Mouse (Mus musculus) kidney, embryonic 14.5 days (tissue): ENCODE measurements around the gene Wdr66. TPM values are rescaled to one million over a fixed set of nuclear protein-coding genes. Genes with fewer than 3 reads are reported as not detected.

ENCODE experiments used
- ATAC-seq: fragments of 200-750 bp; cut with Nextera tagmentation; 2 replicates; pipeline ENCODE4 v1.8.0; 2017; ENCODE audit warnings: moderate number of reproducible peaks, mild to moderate bottlenecking, moderate TSS enrichment, moderate library complexity; ENCODE audit not compliant: low FRiP score, low TSS enrichment
- H3K27ac ChIP-seq: fragments of 300-500 bp; sonication (generic); 2 replicates; pipeline ENCODE4 v1.5.1; 2014; ENCODE audit warnings: low read depth, mild to moderate bottlenecking, low read length, moderate library complexity, mixed read lengths
- H3K27me3 ChIP-seq: fragments of 300-500 bp; sonication (generic); 2 replicates; pipeline ENCODE4 v1.6.1; 2014; ENCODE audit warnings: mild to moderate bottlenecking, low read length; ENCODE audit not compliant: control insufficient read depth, insufficient read depth
- H3K36me3 ChIP-seq: fragments of 300-500 bp; sonication (generic); 2 replicates; pipeline ENCODE4 v1.6.1; 2014; ENCODE audit warnings: low read length, mixed read lengths; ENCODE audit not compliant: control insufficient read depth, insufficient read depth
- H3K4me1 ChIP-seq: fragments of 300-500 bp; sonication (generic); 2 replicates; pipeline ENCODE4 v1.6.1; 2014; ENCODE audit warnings: low read length, mixed read lengths; ENCODE audit not compliant: control insufficient read depth, insufficient read depth
- H3K4me2 ChIP-seq: fragments of 300-500 bp; sonication (generic); replicated peaks from 2 replicates; pipeline ENCODE4 v1.6.1; 2014; ENCODE audit warnings: low read depth, mild to moderate bottlenecking, low read length
- H3K4me3 ChIP-seq: fragments of 300-500 bp; sonication (generic); 2 replicates; pipeline ENCODE4 v1.5.1; 2014; ENCODE audit warnings: mild to moderate bottlenecking, low read length
- H3K9ac ChIP-seq: fragments of 300-500 bp; sonication (generic); 2 replicates; pipeline ENCODE4 v1.6.1; 2014; ENCODE audit warnings: low read depth, mild to moderate bottlenecking, low read length, moderate library complexity
- H3K9me3 ChIP-seq: fragments of 300-500 bp; sonication (generic); 2 replicates; pipeline ENCODE4 v1.6.1; 2016; ENCODE audit warnings: low read length; ENCODE audit not compliant: control insufficient read depth
- WGBS: fragments of 180-500 bp; shearing (Covaris S2); extraction: QIAGEN DNeasy Blood & Tissue Kit; methylation state at CpG from one replicate; pipeline ENCODE4 v1.1.7; 2014; 5-methylcytosine and 5-hydroxymethylcytosine counted together
- polyA plus RNA-seq: library from polyadenylated mRNA; unstranded; fragments of >200 nt; fragmentation: Nextera tagmentation; extraction: Ambion mirVana; gene quantifications from 2 replicates; pipeline ENCODE4 v1.2.1, GENCODE M21; 2014

The Wdr66 gene
- polyA plus RNA-seq, 1 experiment from 2014 or later: 2.7 TPM

DNA sequence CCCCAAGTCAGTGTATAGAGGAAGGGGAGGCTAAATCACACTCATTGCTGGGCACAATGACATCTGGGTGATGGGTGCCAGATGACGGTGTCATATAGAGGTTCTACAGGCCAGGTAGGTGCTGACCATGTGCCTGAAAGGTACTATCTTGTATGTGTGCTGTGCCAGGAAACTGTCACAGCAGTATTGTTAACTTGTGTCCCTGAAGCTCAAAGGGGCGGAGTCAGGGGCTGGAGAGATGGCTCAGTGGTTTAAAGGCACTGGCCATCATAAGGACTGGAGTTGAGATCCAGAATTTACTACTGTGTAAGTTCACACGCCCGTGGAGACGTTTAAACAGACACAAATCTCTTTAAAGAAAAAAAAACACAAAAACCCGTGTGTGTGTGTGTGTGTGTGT lies 22.6 kb upstream of the Wdr66 start:
- Histone ChIP-seq H3K9ac (no peak overlapping the region; the same call in 1 of the 2 replicates), H3K4me3 (no peak overlapping the region), H3K27ac (no peak overlapping the region), H3K27me3 (no peaks in the 10 kb centered on the region), H3K4me2 (0 out of 2 replicates have a peak overlapping the region, but pooled peaks have one; percentile 16), H3K4me1 (peaks cover 5% of the 10 kb centered on the region), H3K36me3 (no peaks in the 10 kb centered on the region; the same call in 1 of the 2 replicates), H3K9me3 (no peaks in the 10 kb centered on the region)
- 77% methylated on average over 6 of the region's 6 CpGs for WGBS
- no peak; the same call in 1 of the 2 replicates for ATAC-seq

DNA sequence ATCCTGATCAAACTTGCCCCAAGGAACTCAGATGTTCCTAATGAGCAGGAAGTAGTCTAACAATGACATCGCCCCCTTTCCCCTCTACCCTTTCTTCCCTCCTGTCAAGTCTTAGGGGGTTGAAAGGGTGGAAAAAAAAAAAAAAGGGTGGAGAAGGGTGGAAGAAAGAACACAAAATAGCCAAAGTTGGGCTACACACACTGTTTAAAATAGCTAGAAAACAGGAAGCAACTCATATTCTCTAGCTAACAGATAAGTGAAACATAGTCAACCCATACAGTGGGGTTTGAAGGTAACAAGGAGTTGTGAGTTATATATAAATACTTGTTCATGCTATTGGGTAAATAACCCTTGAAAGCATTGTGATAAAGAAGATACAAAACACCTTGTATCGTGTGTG lies 19.7 kb upstream of the Wdr66 start:
- 97% methylated on average over 2 of the region's 2 CpGs for WGBS
- Histone ChIP-seq H3K27me3 (no peaks in the 10 kb centered on the region), H3K36me3 (peaks cover 9% of the 10 kb centered on the region; the same call in 1 of the 2 replicates), H3K4me3 (no peak overlapping the region), H3K9ac (no peak overlapping the region), H3K4me2 (no peak overlapping the region), H3K9me3 (no peaks in the 10 kb centered on the region), H3K27ac (no peak overlapping the region), H3K4me1 (peaks cover 5% of the 10 kb centered on the region)
- ATAC-seq: no peak

DNA sequence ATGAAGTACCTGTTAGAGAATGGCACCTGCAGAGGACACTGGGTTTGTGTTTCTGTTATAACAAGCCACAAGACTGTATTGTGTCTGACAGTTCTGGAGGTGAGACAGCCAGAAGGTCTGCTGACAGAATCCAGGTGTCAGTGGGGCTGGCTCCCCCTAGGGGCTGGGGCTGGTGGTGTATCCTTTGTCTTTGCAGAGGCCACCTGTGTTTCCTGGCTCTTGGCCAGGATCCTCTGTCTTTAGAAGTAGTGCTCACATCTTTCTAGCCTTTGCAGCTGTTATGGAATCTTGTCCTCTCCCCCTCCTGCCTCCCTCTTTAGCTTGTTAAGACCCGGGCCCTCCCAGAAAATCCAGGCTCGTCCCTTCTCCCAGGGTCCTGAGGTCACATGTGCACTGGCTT lies 16.2 kb upstream of the Wdr66 start:
- no peak overlapping the region for H3K9ac ChIP-seq
- H3K4me3 ChIP-seq: no peak overlapping the region
- no peaks in the 10 kb centered on the region for H3K4me1 ChIP-seq
- no peaks in the 10 kb centered on the region for H3K9me3 ChIP-seq
- H3K4me2 ChIP-seq: no peak overlapping the region
- peaks cover 30% of the 10 kb centered on the region for H3K36me3 ChIP-seq
- no peak overlapping the region for H3K27ac ChIP-seq
- ATAC-seq: 0 out of 2 replicates have a peak, but pooled peaks have one; percentile 28
- H3K27me3 ChIP-seq: no peaks in the 10 kb centered on the region
- 28% methylated on average over 2 of the region's 2 CpGs for WGBS

DNA sequence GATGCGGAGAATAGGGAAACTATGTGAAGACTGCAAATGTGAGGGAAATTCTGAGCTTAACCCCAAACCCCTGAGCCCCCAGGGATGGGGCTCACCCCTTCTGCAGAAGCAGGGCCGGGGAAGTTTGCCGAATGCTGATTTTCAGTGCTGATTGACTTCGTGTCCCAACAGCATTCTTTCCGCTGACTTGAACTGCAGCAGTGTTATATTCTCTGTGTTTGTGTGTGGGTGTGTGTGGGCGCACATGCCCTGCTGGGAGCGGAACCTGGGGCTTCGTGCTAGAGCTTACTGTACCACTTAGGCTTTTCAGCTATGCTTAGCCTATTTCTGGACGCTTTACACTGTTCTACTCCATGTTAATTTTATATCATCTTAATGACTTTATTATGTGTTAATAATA lies 15.5 kb upstream of the Wdr66 start:
- H3K4me3 ChIP-seq: no peak overlapping the region
- no peaks in the 10 kb centered on the region for H3K27me3 ChIP-seq
- WGBS: 88% methylated on average over 9 of the region's 9 CpGs
- H3K36me3 ChIP-seq: peaks cover 35% of the 10 kb centered on the region
- ATAC-seq: no peak
- no peak overlapping the region for H3K27ac ChIP-seq
- no peak overlapping the region for H3K4me2 ChIP-seq
- no peaks in the 10 kb centered on the region for H3K4me1 ChIP-seq
- no peaks in the 10 kb centered on the region for H3K9me3 ChIP-seq
- no peak overlapping the region for H3K9ac ChIP-seq

DNA sequence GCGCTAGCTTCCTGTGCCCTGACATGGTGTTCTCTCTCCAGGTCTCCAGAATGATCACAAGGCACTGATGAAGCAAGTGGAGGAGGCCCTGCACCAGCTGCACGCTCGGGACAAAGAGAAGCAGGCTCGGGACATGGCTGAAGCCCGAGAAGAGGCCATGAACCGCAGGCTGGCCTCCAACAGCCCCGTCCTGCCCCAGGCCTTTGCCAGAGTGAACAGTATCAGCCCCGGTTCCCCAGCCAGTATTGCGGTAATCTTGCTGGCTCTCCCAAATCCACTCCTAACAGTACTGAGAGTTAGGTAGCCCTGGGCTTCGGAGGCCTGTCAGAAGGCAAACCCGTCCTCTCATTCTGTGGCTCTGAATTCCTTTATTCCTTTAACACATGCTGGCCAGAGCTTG lies 12.4 kb upstream of the Wdr66 start:
- no peak for ATAC-seq
- Histone ChIP-seq H3K27ac (no peak overlapping the region), H3K36me3 (peaks cover 57% of the 10 kb centered on the region), H3K4me3 (no peak overlapping the region), H3K9me3 (no peaks in the 10 kb centered on the region), H3K27me3 (no peaks in the 10 kb centered on the region), H3K4me2 (no peak overlapping the region), H3K9ac (no peak overlapping the region), H3K4me1 (no peaks in the 10 kb centered on the region)
- 90% methylated on average over 11 of the region's 11 CpGs for WGBS

DNA sequence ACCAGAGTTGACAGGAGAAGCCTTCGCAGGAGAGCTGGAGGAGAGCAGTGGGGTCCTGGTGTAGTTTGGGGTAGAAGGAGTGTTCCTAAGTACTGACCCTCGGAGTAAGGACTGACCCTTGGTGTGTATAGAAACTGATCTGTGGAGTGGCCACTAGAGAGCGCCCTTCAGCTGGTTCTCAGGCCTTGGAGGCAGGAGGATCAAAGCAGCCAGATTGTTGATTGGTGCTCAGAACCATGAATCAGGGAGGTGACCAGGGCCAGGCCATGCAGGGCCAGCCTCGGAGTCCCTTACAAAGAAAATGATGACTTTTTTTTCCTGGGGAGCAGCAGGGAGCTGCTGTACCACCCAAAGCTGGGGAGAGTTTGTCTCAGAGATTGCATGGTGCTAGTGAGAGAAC lies 6.4 kb upstream of the Wdr66 start:
- Histone ChIP-seq H3K4me3 (no peak overlapping the region), H3K27me3 (no peaks in the 10 kb centered on the region), H3K9me3 (no peaks in the 10 kb centered on the region), H3K4me2 (no peak overlapping the region), H3K4me1 (0 out of 2 replicates have a peak, but pooled peaks cover 3% of the 10 kb centered on the region), H3K36me3 (peaks cover 28% of the 10 kb centered on the region), H3K9ac (no peak overlapping the region), H3K27ac (no peak overlapping the region)
- ATAC-seq: peak; percentile 55
- WGBS: 14% methylated on average over 4 of the region's 4 CpGs

DNA sequence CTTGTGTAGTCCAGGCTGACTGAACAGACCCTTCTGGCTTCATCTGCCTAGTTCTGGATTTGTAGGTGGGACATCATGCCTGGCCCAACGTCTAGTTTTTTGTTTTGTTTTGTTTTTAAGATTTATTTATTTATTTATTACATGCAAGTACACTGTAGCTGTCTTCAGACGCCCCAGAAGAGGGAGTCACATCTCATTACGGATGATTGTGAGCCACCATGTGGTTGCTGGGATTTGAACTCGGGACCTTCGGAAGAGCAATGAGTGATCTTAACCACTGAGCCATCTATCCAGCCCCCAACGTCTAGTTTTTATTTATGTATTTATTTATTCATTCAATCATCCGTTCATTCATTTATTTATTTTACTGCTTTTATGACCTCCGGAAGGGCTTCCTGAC lies 512 bp upstream of the Wdr66 start:
- Histone ChIP-seq H3K9ac (no peak overlapping the region), H3K27me3 (no peaks in the 10 kb centered on the region), H3K4me3 (no peak overlapping the region), H3K9me3 (no peaks in the 10 kb centered on the region), H3K36me3 (no peaks in the 10 kb centered on the region; the same call in 1 of the 2 replicates), H3K4me2 (no peak overlapping the region), H3K27ac (no peak overlapping the region), H3K4me1 (no peaks in the 10 kb centered on the region)
- WGBS: 65% methylated on average over 8 of the region's 8 CpGs
- ATAC-seq: no peak

DNA sequence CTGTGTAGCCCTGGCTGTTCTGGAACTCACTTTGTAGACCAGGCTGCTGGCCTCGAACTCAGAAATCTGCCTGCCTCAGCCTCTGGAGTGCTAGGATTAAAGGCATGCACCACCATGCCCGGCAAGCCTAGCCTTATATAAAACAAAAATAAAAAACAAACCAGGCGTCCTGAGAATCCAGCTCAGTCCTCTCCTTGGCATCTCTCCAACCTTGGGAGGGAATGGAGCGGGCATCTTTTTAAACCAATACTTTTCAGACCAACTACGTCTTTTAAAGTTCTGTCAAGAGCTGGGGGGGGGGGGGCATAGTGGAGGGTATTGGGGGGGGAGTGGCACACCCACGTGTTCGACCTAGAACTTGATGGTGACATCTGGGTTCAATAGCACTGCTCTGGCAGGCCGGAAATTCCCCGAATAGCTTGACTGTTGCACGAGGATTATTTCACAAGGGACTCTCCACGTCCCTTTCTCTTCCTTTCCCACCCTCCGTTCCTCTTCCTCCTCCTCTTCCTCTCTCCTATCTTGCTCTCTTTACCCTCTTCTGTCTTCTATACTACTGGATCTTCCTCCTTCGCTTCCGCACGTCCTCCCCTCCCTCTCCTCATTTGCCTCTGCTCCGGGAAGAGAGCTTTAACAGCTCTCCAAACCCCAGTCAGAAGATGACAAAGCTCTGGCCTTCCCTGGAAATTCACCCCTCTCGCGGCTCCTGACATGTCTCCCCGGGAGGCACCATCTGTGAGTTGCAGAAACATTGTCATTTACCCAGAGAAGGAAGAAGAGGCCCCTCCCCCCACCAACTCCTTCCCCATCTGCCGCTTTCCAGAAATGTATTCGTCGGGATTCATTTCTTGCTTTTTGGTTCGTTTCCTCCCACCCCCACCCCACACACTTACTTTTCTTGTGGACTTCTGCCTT lies 5.2 kb downstream of the Wdr66 start:
- Histone ChIP-seq H3K9ac (no peak overlapping the region), H3K4me2 (peak overlapping the region; percentile 16; the same call in 1 of the 2 replicates), H3K36me3 (no peaks in the 10 kb centered on the region), H3K4me1 (no peaks in the 10 kb centered on the region), H3K4me3 (no peak overlapping the region), H3K9me3 (no peaks in the 10 kb centered on the region), H3K27ac (no peak overlapping the region), H3K27me3 (no peaks in the 10 kb centered on the region)
- no peak for ATAC-seq
- 36% methylated on average over 23 of the region's 23 CpGs for WGBS

DNA sequence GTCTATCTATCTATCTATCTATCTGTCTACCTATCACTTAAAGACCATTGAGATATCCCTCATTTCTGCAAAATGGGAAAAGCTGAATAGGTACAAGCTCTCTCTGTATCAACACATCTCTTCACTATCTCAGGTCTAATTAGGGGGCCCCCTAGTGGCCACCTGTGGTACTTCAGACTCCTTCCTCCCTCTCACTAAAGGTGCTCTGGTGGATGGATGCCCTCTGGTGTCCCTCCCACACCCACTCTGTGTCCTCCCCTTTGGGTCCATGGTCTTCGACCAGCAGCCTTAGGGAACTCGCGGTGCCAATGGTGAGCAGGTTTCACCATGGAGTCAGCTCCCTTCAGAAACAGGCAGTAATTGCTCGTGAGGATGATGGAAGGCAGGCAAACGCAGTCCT lies 7.1 kb downstream of the Wdr66 start:
- Histone ChIP-seq H3K4me2 (no peak overlapping the region), H3K27me3 (no peaks in the 10 kb centered on the region), H3K9ac (no peak overlapping the region), H3K9me3 (no peaks in the 10 kb centered on the region), H3K36me3 (no peaks in the 10 kb centered on the region), H3K27ac (no peak overlapping the region), H3K4me3 (no peak overlapping the region), H3K4me1 (no peaks in the 10 kb centered on the region)
- ATAC-seq: no peak
- WGBS: 59% methylated on average over 5 of the region's 5 CpGs
